Mouse (Mus musculus): ENCODE results near the gene Nap1l1. TPM values are rescaled to one million over a fixed set of nuclear protein-coding genes. Genes with fewer than 3 reads are reported as not detected.

Gene Nap1l1
- polyA plus RNA-seq, 1 experiment, result 20.0 TPM

DNA sequence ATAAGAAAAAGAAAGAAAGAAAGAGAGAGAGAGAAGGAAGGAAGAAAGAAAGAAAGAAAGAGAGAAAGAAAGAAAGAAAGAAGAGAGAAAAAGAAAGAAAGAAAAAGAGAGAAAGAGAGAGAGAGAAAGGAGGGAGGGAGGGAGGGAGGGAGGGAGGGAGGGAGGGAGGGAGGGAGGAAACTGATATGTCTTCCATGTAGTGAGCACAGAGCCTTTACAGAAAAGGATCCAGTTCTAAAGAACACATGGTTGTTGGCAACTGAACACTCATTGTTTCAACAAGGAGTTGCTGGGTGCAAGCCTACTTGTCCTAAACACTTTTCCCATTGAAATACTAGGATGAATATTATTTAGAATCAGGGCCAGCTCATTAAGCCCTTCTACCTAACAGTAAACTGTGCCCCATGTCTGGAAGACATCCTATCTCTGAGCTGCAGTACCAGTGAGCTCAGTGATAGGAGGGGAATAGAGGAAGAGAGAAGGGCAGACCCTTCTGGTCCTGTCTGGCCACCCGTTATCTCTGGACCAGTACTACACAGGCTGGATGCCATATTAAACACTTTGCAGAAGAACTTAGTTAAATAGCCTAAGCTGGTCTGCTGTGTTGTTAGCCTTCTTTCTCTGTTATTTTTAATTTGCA is 21.2 kb upstream of the Nap1l1 start:
- DNase-seq, result no peak
- TF ChIP-seq POLR2A (IDR thresholded peaks at IDR 0.05; ENCODE audit: control insufficient read depth, extremely low read depth, insufficient read depth, low read length, poor library complexity), result no peak
- no peak for TF ChIP-seq CTCF (IDR thresholded peaks at IDR 0.05; ENCODE audit: borderline replicate concordance, control insufficient read depth, extremely low read depth, insufficient read depth, low read length, poor library complexity)
- no peaks in the 10 kb centered on the region for H3K36me3 ChIP-seq (ENCODE audit: control insufficient read depth, insufficient read depth, low read length)
- H3K27ac ChIP-seq (ENCODE audit: control insufficient read depth, insufficient read depth, low read length), result no peak overlapping the region
- no peaks in the 10 kb centered on the region for H3K27me3 ChIP-seq (ENCODE audit: control insufficient read depth, insufficient read depth, low read length)
- H3K4me1 ChIP-seq (replicated peaks; ENCODE audit: control insufficient read depth, insufficient read depth, low read length), result no peaks in the 10 kb centered on the region
- 96% methylated on average over 1 of the region's 1 CpGs for WGBS
- no peak overlapping the region for H3K4me3 ChIP-seq (ENCODE audit: control insufficient read depth, insufficient read depth, low read length)

- 96% methylated on average over 11 of the region's 11 CpGs for WGBS
- Histone ChIP-seq H3K4me3 (ENCODE audit: control insufficient read depth, insufficient read depth, low read length) (no peak overlapping the region), H3K27me3 (ENCODE audit: control insufficient read depth, insufficient read depth, low read length) (no peaks in the 10 kb centered on the region), H3K27ac (ENCODE audit: control insufficient read depth, insufficient read depth, low read length) (no peak overlapping the region), H3K4me1 (replicated peaks; ENCODE audit: control insufficient read depth, insufficient read depth, low read length) (no peaks in the 10 kb centered on the region), H3K36me3 (ENCODE audit: control insufficient read depth, insufficient read depth, low read length) (no peaks in the 10 kb centered on the region)
- TF ChIP-seq CTCF (IDR thresholded peaks at IDR 0.05; ENCODE audit: borderline replicate concordance, control insufficient read depth, extremely low read depth, insufficient read depth, low read length, poor library complexity), result no peak
- TF ChIP-seq POLR2A (IDR thresholded peaks at IDR 0.05; ENCODE audit: control insufficient read depth, extremely low read depth, insufficient read depth, low read length, poor library complexity), result no peak
- DNase-seq, result no peak
Measured at GRCm38 (mm10) chr10:111452426-111452825, 20.6 kb upstream of the Nap1l1 start.

DNA sequence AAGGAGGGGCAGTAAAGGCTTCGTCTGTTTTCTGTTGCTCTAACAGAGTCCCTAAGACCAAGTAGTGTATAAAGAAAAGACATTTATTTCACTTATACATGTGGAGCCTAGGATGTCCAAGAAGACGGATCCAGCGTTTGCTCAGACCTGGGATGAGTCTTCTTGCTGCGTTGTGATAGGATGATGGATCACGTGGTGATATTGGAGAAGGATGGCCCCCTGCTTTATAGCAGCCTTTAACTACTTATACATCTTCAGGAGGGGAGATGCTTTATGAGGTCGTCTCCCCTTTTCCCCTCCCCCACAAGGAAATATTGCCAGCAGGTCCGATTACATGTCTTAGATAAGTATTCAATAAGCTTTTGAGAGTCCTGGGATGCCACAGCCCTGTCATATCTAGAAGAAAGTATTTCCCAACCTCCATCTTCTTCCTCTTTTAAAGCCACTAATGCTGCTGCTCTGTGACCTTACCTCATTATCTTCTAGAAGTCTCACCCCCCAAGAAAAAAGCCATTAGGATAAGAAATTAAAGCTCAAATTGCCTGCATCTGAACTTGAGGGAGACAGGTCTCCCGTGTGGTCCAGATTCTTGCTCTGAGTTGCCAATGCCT is 18.2 kb upstream of the Nap1l1 start:
- DNase-seq, result no peak
- Histone ChIP-seq H3K27me3 (ENCODE audit: control insufficient read depth, insufficient read depth, low read length) (no peaks in the 10 kb centered on the region), H3K36me3 (ENCODE audit: control insufficient read depth, insufficient read depth, low read length) (no peaks in the 10 kb centered on the region), H3K27ac (ENCODE audit: control insufficient read depth, insufficient read depth, low read length) (no peak overlapping the region), H3K4me3 (ENCODE audit: control insufficient read depth, insufficient read depth, low read length) (no peak overlapping the region), H3K4me1 (replicated peaks; ENCODE audit: control insufficient read depth, insufficient read depth, low read length) (no peaks in the 10 kb centered on the region)
- WGBS, result 88% methylated on average over 8 of the region's 8 CpGs
- TF ChIP-seq POLR2A (IDR thresholded peaks at IDR 0.05; ENCODE audit: control insufficient read depth, extremely low read depth, insufficient read depth, low read length, poor library complexity) (no peak), CTCF (IDR thresholded peaks at IDR 0.05; ENCODE audit: borderline replicate concordance, control insufficient read depth, extremely low read depth, insufficient read depth, low read length, poor library complexity) (no peak)

DNA sequence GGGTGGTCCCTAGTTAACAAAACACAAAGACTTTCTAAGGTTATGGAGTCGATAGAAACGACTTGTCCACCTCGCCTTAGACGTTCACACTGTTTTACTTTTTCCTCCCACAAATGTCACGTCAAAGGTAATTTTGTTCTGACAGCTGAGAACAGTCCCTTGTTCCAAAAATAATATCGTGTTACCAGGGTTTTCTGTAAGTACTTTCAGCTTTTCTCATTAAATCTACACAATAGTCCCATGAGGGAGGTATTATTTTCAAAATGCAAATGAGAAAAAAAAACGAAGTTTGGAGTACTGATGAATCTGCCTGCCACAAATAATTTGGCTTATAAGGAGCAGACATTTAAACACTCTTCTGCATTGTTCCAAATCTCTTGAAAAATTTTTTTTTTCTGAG is 14.9 kb upstream of the Nap1l1 start:
- no peak for TF ChIP-seq POLR2A (IDR thresholded peaks at IDR 0.05; ENCODE audit: control insufficient read depth, extremely low read depth, insufficient read depth, low read length, poor library complexity)
- no peak for TF ChIP-seq CTCF (IDR thresholded peaks at IDR 0.05; ENCODE audit: borderline replicate concordance, control insufficient read depth, extremely low read depth, insufficient read depth, low read length, poor library complexity)
- H3K27ac ChIP-seq (ENCODE audit: control insufficient read depth, insufficient read depth, low read length), result no peak overlapping the region
- H3K27me3 ChIP-seq (ENCODE audit: control insufficient read depth, insufficient read depth, low read length), result no peaks in the 10 kb centered on the region
- no peak overlapping the region for H3K4me3 ChIP-seq (ENCODE audit: control insufficient read depth, insufficient read depth, low read length)
- DNase-seq, result no peak
- H3K4me1 ChIP-seq (replicated peaks; ENCODE audit: control insufficient read depth, insufficient read depth, low read length), result peaks cover 2% of the 10 kb centered on the region; the same call in 1 of the 2 replicates
- no peaks in the 10 kb centered on the region for H3K36me3 ChIP-seq (ENCODE audit: control insufficient read depth, insufficient read depth, low read length)
- WGBS, result 90% methylated on average over 7 of the region's 7 CpGs

DNA sequence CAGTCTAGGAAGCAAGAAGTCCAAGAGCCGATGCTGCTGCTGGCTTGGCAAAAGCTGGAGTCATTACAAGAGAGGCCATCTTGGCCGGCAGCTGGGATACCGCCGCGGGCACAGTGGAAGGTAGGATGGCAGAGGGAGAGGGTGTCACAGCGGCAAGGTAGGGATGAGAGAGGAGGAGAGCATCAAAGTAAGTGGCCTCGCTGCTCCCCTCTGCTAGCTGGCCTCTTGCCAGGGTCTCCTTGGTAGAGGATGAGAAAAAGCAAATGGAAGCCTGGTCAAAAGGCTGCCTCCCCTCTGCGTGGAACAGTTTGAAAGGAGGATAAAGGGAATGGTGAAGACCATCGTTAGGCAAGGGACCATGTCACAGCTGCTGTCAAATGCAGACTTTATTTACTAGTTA is 14.0 kb upstream of the Nap1l1 start:
- no peak overlapping the region for H3K27ac ChIP-seq (ENCODE audit: control insufficient read depth, insufficient read depth, low read length)
- 92% methylated on average over 9 of the region's 9 CpGs for WGBS
- H3K4me1 ChIP-seq (replicated peaks; ENCODE audit: control insufficient read depth, insufficient read depth, low read length), result peaks cover 2% of the 10 kb centered on the region; the same call in 1 of the 2 replicates
- H3K27me3 ChIP-seq (ENCODE audit: control insufficient read depth, insufficient read depth, low read length), result no peaks in the 10 kb centered on the region
- DNase-seq, result no peak
- no peaks in the 10 kb centered on the region for H3K36me3 ChIP-seq (ENCODE audit: control insufficient read depth, insufficient read depth, low read length)
- no peak for TF ChIP-seq CTCF (IDR thresholded peaks at IDR 0.05; ENCODE audit: borderline replicate concordance, control insufficient read depth, extremely low read depth, insufficient read depth, low read length, poor library complexity)
- TF ChIP-seq POLR2A (IDR thresholded peaks at IDR 0.05; ENCODE audit: control insufficient read depth, extremely low read depth, insufficient read depth, low read length, poor library complexity), result no peak
- no peak overlapping the region for H3K4me3 ChIP-seq (ENCODE audit: control insufficient read depth, insufficient read depth, low read length)

- no peak overlapping the region for H3K27ac ChIP-seq (ENCODE audit: control insufficient read depth, insufficient read depth, low read length)
- no peaks in the 10 kb centered on the region for H3K36me3 ChIP-seq (ENCODE audit: control insufficient read depth, insufficient read depth, low read length)
- peaks cover 2% of the 10 kb centered on the region; the same call in 1 of the 2 replicates for H3K4me1 ChIP-seq (replicated peaks; ENCODE audit: control insufficient read depth, insufficient read depth, low read length)
- no peaks in the 10 kb centered on the region for H3K27me3 ChIP-seq (ENCODE audit: control insufficient read depth, insufficient read depth, low read length)
- WGBS, result 41% methylated on average over 3 of the region's 3 CpGs
- TF ChIP-seq CTCF (IDR thresholded peaks at IDR 0.05; ENCODE audit: borderline replicate concordance, control insufficient read depth, extremely low read depth, insufficient read depth, low read length, poor library complexity) (no peak), POLR2A (IDR thresholded peaks at IDR 0.05; ENCODE audit: control insufficient read depth, extremely low read depth, insufficient read depth, low read length, poor library complexity) (no peak)
- DNase-seq, result no peak
- no peak overlapping the region for H3K4me3 ChIP-seq (ENCODE audit: control insufficient read depth, insufficient read depth, low read length)
Measured at GRCm38 (mm10) chr10:111459874-111460273, 13.1 kb upstream of the Nap1l1 start.

Data from thymus, adult 2 months (tissue).